Mouse (Mus musculus): ENCODE results near the gene Krt88. TPM values are rescaled to one million over a fixed set of nuclear protein-coding genes. Genes with fewer than 3 reads are reported as not detected.

Gene Krt88
- total RNA-seq, 2 experiments from 2014 or later: not detected

GRCm38 (mm10) chr15:101446572-101446971 is 972 bp upstream of the Krt88 start:
- no peak overlapping the region for H3K27ac ChIP-seq
- TF ChIP-seq CTCF (IDR thresholded peaks at IDR 0.05): no peak
- H3K4me3 ChIP-seq: no peak overlapping the region
- intact Hi-C loops (cut with DNase I): no loop called here
- DNase-seq (ENCODE audit: extremely low spot score in 1 of 2, low spot score in 2 of 2): no peak

GRCm38 (mm10) chr15:101453093-101453736 is 5.7 kb downstream of the Krt88 start:
- DNase-seq (ENCODE audit: extremely low spot score in 1 of 2, low spot score in 2 of 2): peak; percentile 77
- Histone ChIP-seq H3K4me3 (no peak overlapping the region), H3K27ac (no peak overlapping the region)
- TF ChIP-seq CTCF (IDR thresholded peaks at IDR 0.05): peak; percentile 85
- intact Hi-C loops (cut with DNase I): loop anchor here (2.0 kb wide), 1 partner anchor 112 kb away; no protein-coding TSS in a partner anchor

- intact Hi-C loops (cut with DNase I): no loop called here
- Histone ChIP-seq H3K27ac (no peak overlapping the region), H3K4me3 (no peak overlapping the region)
- TF ChIP-seq CTCF (IDR thresholded peaks at IDR 0.05): no peak
- DNase-seq (ENCODE audit: extremely low spot score in 1 of 2, low spot score in 2 of 2): no peak
Observed at GRCm38 (mm10) chr15:101454774-101455173, 7.2 kb downstream of the Krt88 start.

- DNase-seq (ENCODE audit: extremely low spot score in 1 of 2, low spot score in 2 of 2): no peak
- Histone ChIP-seq H3K27ac (no peak overlapping the region), H3K4me3 (no peak overlapping the region)
- no peak for TF ChIP-seq CTCF (IDR thresholded peaks at IDR 0.05)
- intact Hi-C loops (cut with DNase I): no loop called here
Observed at GRCm38 (mm10) chr15:101455292-101455691, 7.7 kb downstream of the Krt88 start.

- intact Hi-C loops (cut with DNase I): no loop called here
- no peak; the same call in 1 of the 2 replicates for TF ChIP-seq CTCF (IDR thresholded peaks at IDR 0.05)
Observed at GRCm38 (mm10) chr15:101455891-101456290, 8.3 kb downstream of the Krt88 start.

GRCm38 (mm10) chr15:101458361-101458930 is 10.9 kb downstream of the Krt88 start:
- no peak for TF ChIP-seq CTCF (IDR thresholded peaks at IDR 0.05)
- intact Hi-C loops (cut with DNase I): no loop called here
- Histone ChIP-seq H3K27ac (no peak overlapping the region), H3K4me3 (no peak overlapping the region)
- DNase-seq (ENCODE audit: extremely low spot score in 1 of 2, low spot score in 2 of 2): no peak

More at GRCm38 (mm10) chr15:101455891-101456290, 8.3 kb downstream of the Krt88 start:
- H3K4me3 ChIP-seq: no peak overlapping the region
- no peak overlapping the region for H3K27ac ChIP-seq
- DNase-seq (ENCODE audit: extremely low spot score in 1 of 2, low spot score in 2 of 2): no peak

- intact Hi-C loops (cut with DNase I): no loop called here
- TF ChIP-seq CTCF (IDR thresholded peaks at IDR 0.05): peak; percentile 11
- DNase-seq (ENCODE audit: extremely low spot score in 1 of 2, low spot score in 2 of 2): no peak
Observed at GRCm38 (mm10) chr15:101459283-101459682, 11.7 kb downstream of the Krt88 start.

GRCm38 (mm10) chr15:101463651-101464050 is 16.1 kb downstream of the Krt88 start, which contains the start of gene Krt81:
Gene Krt81 (minus strand): TSS chr15:101463751.
- DNase-seq (ENCODE audit: extremely low spot score in 1 of 2, low spot score in 2 of 2): no peak
- intact Hi-C loops (cut with DNase I): no loop called here
- TF ChIP-seq CTCF (IDR thresholded peaks at IDR 0.05): no peak
- H3K4me3 ChIP-seq: no peak within 1 kb of the TSS
- H3K27ac ChIP-seq: no peak within 1 kb of the TSS

More at GRCm38 (mm10) chr15:101459283-101459682, 11.7 kb downstream of the Krt88 start:
- Histone ChIP-seq H3K27ac (no peak overlapping the region), H3K4me3 (no peak overlapping the region)

GRCm38 (mm10) chr15:101469093-101469492 is 21.5 kb downstream of the Krt88 start:
- intact Hi-C loops (cut with DNase I): no loop called here
- no peak overlapping the region for H3K4me3 ChIP-seq
- no peak for TF ChIP-seq CTCF (IDR thresholded peaks at IDR 0.05)

GRCm38 (mm10) chr15:101472952-101473528 is 25.5 kb downstream of the Krt88 start, which contains the start of gene Krt86:
Gene Krt86 (plus strand): TSS chr15:101473478.
- no peak within 1 kb of the TSS for H3K27ac ChIP-seq
- no peak for DNase-seq (ENCODE audit: extremely low spot score in 1 of 2, low spot score in 2 of 2)
- no peak for TF ChIP-seq CTCF (IDR thresholded peaks at IDR 0.05)
- no peak within 1 kb of the TSS for H3K4me3 ChIP-seq
- intact Hi-C loops (cut with DNase I): no loop called here

More at GRCm38 (mm10) chr15:101469093-101469492, 21.5 kb downstream of the Krt88 start:
- no peak for DNase-seq (ENCODE audit: extremely low spot score in 1 of 2, low spot score in 2 of 2)
- H3K27ac ChIP-seq: no peak overlapping the region

- Histone ChIP-seq H3K4me3 (peak overlapping the region; percentile 35), H3K27ac (no peak overlapping the region)
- DNase-seq (ENCODE audit: extremely low spot score in 1 of 2, low spot score in 2 of 2): peak; percentile 34 to 51
- intact Hi-C loops (cut with DNase I): no loop called here
- peak; percentile 56 for TF ChIP-seq CTCF (IDR thresholded peaks at IDR 0.05)
Observed at GRCm38 (mm10) chr15:101479007-101479665, 31.6 kb downstream of the Krt88 start.

GRCm38 (mm10) chr15:101479666-101480060 is 32.1 kb downstream of the Krt88 start:
- TF ChIP-seq CTCF (IDR thresholded peaks at IDR 0.05): no peak
- peak overlapping the region; percentile 35; the same call in 1 of the 2 replicates for H3K4me3 ChIP-seq
- no peak for DNase-seq (ENCODE audit: extremely low spot score in 1 of 2, low spot score in 2 of 2)
- no peak overlapping the region for H3K27ac ChIP-seq
- intact Hi-C loops (cut with DNase I): no loop called here
